Mouse (Mus musculus) liver, postnatal 0 days (tissue): Measurements from ENCODE around the gene Garem2. TPM values are rescaled to one million over a fixed set of nuclear protein-coding genes. Genes with fewer than 3 reads are reported as not detected.

Experiments used
- ATAC-seq: fragments of 200-750 bp; cut with Nextera tagmentation; 2 replicates; pipeline ENCODE4 v1.8.0; 2017; ENCODE audit warnings: mild to moderate bottlenecking, moderate library complexity
- DNase-seq: peaks from one replicate; pipeline ENCODE4 v3.0.0-alpha.2; 2016
- H3K27ac ChIP-seq: fragments of 300-500 bp; sonication (generic); 2 replicates; pipeline ENCODE4 v1.5.1; 2014; ENCODE audit warnings: antibody characterized with exemption, moderate library complexity, mild to moderate bottlenecking, low read depth
- H3K27me3 ChIP-seq: fragments of 300-500 bp; sonication (generic); 2 replicates; pipeline ENCODE4 v1.6.1; 2014; ENCODE audit warnings: low read length, control low read depth, mixed read lengths; ENCODE audit not compliant: insufficient read depth
- H3K36me3 ChIP-seq: fragments of 300-500 bp; sonication (generic); replicated peaks from 2 replicates; pipeline ENCODE4 v1.6.1; 2014; ENCODE audit warnings: mild to moderate bottlenecking, control low read depth, low read length, moderate library complexity, mixed read lengths; ENCODE audit not compliant: insufficient read depth
- H3K4me1 ChIP-seq: fragments of 300-500 bp; sonication (generic); 2 replicates; pipeline ENCODE4 v1.6.1; 2014; ENCODE audit warnings: antibody characterized with exemption, mild to moderate bottlenecking, control low read depth; ENCODE audit not compliant: insufficient read depth
- H3K4me2 ChIP-seq: fragments of 300-500 bp; sonication (generic); 2 replicates; pipeline ENCODE4 v1.6.1; 2014; ENCODE audit warnings: low read depth, mild to moderate bottlenecking, low read length, moderate library complexity, mixed read lengths
- H3K4me3 ChIP-seq: fragments of 300-500 bp; sonication (generic); 2 replicates; pipeline ENCODE4 v1.5.1; 2014; ENCODE audit warnings: low read depth, low read length
- H3K9ac ChIP-seq: fragments of 300-500 bp; sonication (generic); replicated peaks from 2 replicates; pipeline ENCODE4 v1.6.1; 2014; ENCODE audit warnings: mild to moderate bottlenecking, moderate library complexity
- H3K9me3 ChIP-seq: fragments of 300-500 bp; sonication (generic); 2 replicates; pipeline ENCODE4 v1.6.1; 2016; ENCODE audit warnings: mild to moderate bottlenecking, control low read depth, low read length, mixed read lengths
- CTCF ChIP-seq: sonication (generic); IDR thresholded peaks from 2 replicates; pipeline ENCODE4 v1.5.1; 2016; ENCODE audit warnings: antibody characterized with exemption, low read depth
- EP300 ChIP-seq: IDR thresholded peaks from 2 replicates; pipeline ENCODE4 v1.6.1; 2016; ENCODE audit warnings: antibody characterized with exemption, low read depth, mild to moderate bottlenecking
- WGBS: fragments of 180-500 bp; shearing (Covaris S2); extraction: QIAGEN DNeasy Blood & Tissue Kit; methylation state at CpG from one replicate; pipeline ENCODE4 v1.1.7; 2014; ENCODE audit not compliant: insufficient replicate concordance; 5-methylcytosine and 5-hydroxymethylcytosine counted together
- polyA plus RNA-seq: library from polyadenylated mRNA; unstranded; fragments of >200 nt; fragmentation: Nextera tagmentation; extraction: Ambion mirVana; gene quantifications from 2 replicates; pipeline ENCODE4 v1.2.1, GENCODE M21; 2015

Garem2 gene
- polyA plus RNA-seq, 1 experiment from 2014 or later: 0.02 TPM

GRCm38 (mm10) chr5:30072825-30073821 is 31.8 kb upstream of the Garem2 start, which contains the start of gene Tyms:
Gene Tyms (minus strand): TSS chr5:30073617.
- Histone ChIP-seq H3K9me3 (no peaks in the 10 kb centered on the region), H3K4me1 (peaks cover 13% of the 10 kb centered on the region), H3K4me3 (peak within 1 kb of the TSS; percentile 85), H3K27ac (peak within 1 kb of the TSS; percentile 80), H3K27me3 (no peaks in the 10 kb centered on the region), H3K4me2 (peak within 1 kb of the TSS; percentile 90), H3K9ac (peak within 1 kb of the TSS; percentile 74), H3K36me3 (peaks cover 27% of the 10 kb centered on the region)
- TF ChIP-seq EP300: no peak
- peak; percentile 21; the same call in 1 of the 2 replicates for TF ChIP-seq CTCF
- ATAC-seq: peak; percentile 87
- peak; percentile 88 for DNase-seq
- WGBS: 1% methylated on average over 45 of the region's 45 CpGs

DNA sequence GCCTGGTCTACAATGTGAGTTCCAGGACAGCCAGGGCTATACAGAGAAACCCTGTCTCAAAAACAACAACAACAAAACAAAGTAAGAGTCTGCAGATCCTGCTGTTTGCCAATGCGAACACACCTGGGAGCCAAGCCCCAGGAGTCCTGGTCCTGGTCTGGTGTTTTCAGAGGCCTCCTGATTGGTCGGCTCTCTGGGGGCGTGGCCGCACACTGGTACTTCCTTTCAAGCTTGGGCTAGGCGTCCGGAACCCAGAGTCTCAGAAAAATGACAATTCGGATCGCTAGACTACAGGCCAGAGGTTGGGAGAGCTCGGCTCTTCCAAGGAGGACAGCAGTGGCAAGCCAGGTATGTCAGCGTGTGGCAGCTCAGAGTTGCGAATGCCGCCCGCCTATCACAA is 12.3 kb upstream of the Garem2 start:
- H3K4me2 ChIP-seq: no peak overlapping the region
- no peaks in the 10 kb centered on the region for H3K4me1 ChIP-seq
- H3K4me3 ChIP-seq: no peak overlapping the region

GRCm38 (mm10) chr5:30094399-30094798 is 10.6 kb upstream of the Garem2 start:
- Histone ChIP-seq H3K27ac (no peak overlapping the region), H3K9ac (no peak overlapping the region), H3K9me3 (no peaks in the 10 kb centered on the region), H3K4me2 (no peak overlapping the region), H3K36me3 (no peaks in the 10 kb centered on the region), H3K4me1 (no peaks in the 10 kb centered on the region), H3K4me3 (no peak overlapping the region), H3K27me3 (no peaks in the 10 kb centered on the region)
- WGBS: 49% methylated on average over 2 of the region's 2 CpGs
- no peak for ATAC-seq
- TF ChIP-seq CTCF: no peak; the same call in 1 of the 2 replicates
- no peak for TF ChIP-seq EP300
- no peak for DNase-seq

More for the DNA sequence above, 12.3 kb upstream of the Garem2 start:
- whole genome bisulfite sequencing: 64% methylated on average over 13 of the region's 13 CpGs
- no peaks in the 10 kb centered on the region for H3K27me3 ChIP-seq
- no peaks in the 10 kb centered on the region for H3K9me3 ChIP-seq
- TF ChIP-seq EP300 (no peak), CTCF (no peak)
- no peaks in the 10 kb centered on the region for H3K36me3 ChIP-seq
- no peak overlapping the region for H3K27ac ChIP-seq
- DNase-seq (no peak), ATAC-seq (no peak)
- no peak overlapping the region for H3K9ac ChIP-seq

DNA sequence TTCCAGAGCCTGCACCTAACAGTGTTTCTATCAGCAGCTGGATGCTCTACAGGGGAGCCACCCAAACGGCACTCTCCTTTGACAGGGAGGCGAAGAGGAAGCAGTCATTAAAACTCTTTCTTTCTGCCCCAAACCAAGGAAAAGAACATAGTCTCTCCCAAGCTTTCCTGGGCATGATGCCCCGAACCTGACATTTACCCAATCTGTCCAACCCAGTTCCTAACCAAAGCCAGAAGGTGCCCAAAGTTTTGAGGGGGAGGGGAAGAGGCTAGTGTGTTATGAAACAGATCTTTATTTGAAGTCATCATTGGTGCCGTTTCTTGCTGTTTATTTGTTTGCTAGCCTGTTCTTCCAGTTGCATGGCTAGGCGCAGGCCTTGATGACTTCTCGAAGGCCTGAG is 9.2 kb upstream of the Garem2 start:
- no peaks in the 10 kb centered on the region for H3K36me3 ChIP-seq
- H3K27me3 ChIP-seq: no peaks in the 10 kb centered on the region
- DNase-seq (no peak), ATAC-seq (no peak)
- no peak overlapping the region for H3K4me2 ChIP-seq
- TF ChIP-seq EP300 (no peak), CTCF (no peak)
- WGBS: 61% methylated on average over 6 of the region's 6 CpGs
- H3K4me3 ChIP-seq: no peak overlapping the region
- no peak overlapping the region for H3K27ac ChIP-seq
- no peaks in the 10 kb centered on the region for H3K9me3 ChIP-seq
- no peak overlapping the region for H3K9ac ChIP-seq
- H3K4me1 ChIP-seq: no peaks in the 10 kb centered on the region

DNA sequence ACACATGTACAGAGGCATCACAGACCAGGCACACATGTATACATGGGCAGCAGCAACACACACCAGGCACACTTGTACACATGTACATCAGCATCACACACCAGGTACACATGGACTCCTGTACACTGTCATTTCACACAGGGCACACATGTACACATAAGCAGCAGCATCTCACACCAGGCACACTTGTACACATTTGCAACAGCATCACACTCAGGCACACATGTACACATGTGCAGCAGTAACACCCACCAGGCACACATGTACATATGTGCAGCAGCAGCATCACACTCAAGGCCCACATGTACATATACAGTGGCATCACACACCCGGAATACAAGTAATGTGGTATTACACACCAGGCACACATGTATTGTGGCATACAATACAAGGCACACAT is 6.7 kb upstream of the Garem2 start:
- Histone ChIP-seq H3K4me3 (no peak overlapping the region), H3K27ac (no peak overlapping the region), H3K9me3 (no peaks in the 10 kb centered on the region), H3K4me1 (no peaks in the 10 kb centered on the region), H3K4me2 (no peak overlapping the region), H3K36me3 (no peaks in the 10 kb centered on the region), H3K27me3 (peaks cover 4% of the 10 kb centered on the region), H3K9ac (no peak overlapping the region)
- TF ChIP-seq EP300: no peak
- TF ChIP-seq CTCF: no peak
- DNase-seq (no peak), ATAC-seq (no peak)
- WGBS: 87% methylated on average over 1 of the region's 1 CpGs

DNA sequence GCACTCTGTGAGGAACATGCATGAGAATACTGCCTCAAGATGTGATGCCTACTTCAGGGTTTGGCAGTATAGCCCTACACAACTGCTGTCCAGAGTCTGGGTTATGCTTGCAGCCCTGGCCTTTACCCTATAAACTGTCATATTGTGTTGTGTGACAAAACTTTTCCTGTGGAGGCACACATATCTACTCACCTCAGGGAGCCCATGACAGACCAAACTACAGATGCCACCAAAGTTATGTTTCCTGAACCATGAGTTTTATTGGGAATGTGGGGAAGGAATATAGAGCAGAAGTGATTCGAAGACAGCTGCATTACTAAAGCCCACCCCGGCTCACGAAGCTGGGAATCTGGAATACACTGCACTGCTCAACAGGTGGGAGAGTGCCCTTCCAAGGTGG is 1.6 kb upstream of the Garem2 start:
- DNase-seq (no peak), ATAC-seq (no peak)
- no peak overlapping the region for H3K27ac ChIP-seq
- peaks cover 10% of the 10 kb centered on the region for H3K4me1 ChIP-seq
- peaks cover 55% of the 10 kb centered on the region for H3K27me3 ChIP-seq
- TF ChIP-seq EP300 (no peak), CTCF (no peak)
- H3K4me3 ChIP-seq: no peak overlapping the region
- 77% methylated on average over 3 of the region's 3 CpGs for WGBS
- H3K4me2 ChIP-seq: no peak overlapping the region
- H3K36me3 ChIP-seq: no peaks in the 10 kb centered on the region
- H3K9ac ChIP-seq: no peak overlapping the region
- no peaks in the 10 kb centered on the region for H3K9me3 ChIP-seq
